Mouse (Mus musculus) bone marrow macrophage, adult 2 months (primary cell): ENCODE measurements at regions not wholly inside any gene's neighbourhood (a gene's known extent, or its start where the extent isn't known, plus 50 kb on each side); places are given as distances from the start of the nearest gene placed in this dataset.

Experiments
- H3K27ac ChIP-seq: 2 replicates; pipeline ENCODE4 v1.5.1; 2012; ENCODE audit warnings: low read depth, low read length; ENCODE audit not compliant: insufficient read depth
- H3K4me1 ChIP-seq: 2 replicates; pipeline ENCODE4 v1.6.1; 2012; ENCODE audit warnings: low read length; ENCODE audit not compliant: control insufficient read depth, insufficient read depth
- H3K4me3 ChIP-seq: 2 replicates; pipeline ENCODE4 v1.5.1; 2012; ENCODE audit warnings: mild to moderate bottlenecking, low read length, moderate library complexity; ENCODE audit not compliant: insufficient read depth
- CTCF ChIP-seq: IDR thresholded peaks from 2 replicates; pipeline ENCODE4 v1.5.1; 2012; ENCODE audit warnings: low read depth, mild to moderate bottlenecking, low read length, moderate library complexity
- POLR2A ChIP-seq: IDR thresholded peaks from 2 replicates; pipeline ENCODE4 v1.6.1; 2012; ENCODE audit warnings: mild to moderate bottlenecking, low read depth, low read length, borderline replicate concordance

- no peaks in the 10 kb centered on the region for H3K4me1 ChIP-seq
- TF ChIP-seq POLR2A (no peak), CTCF (no peak)
- no peak overlapping the region for H3K4me3 ChIP-seq
- H3K27ac ChIP-seq, result no peak overlapping the region
Measured at GRCm38 (mm10) chr4:32074399-32075296, 110.8 kb downstream of the Map3k7 start.

- H3K27ac ChIP-seq, result no peak overlapping the region
- H3K4me3 ChIP-seq, result no peak overlapping the region
- H3K4me1 ChIP-seq, result no peaks in the 10 kb centered on the region
- TF ChIP-seq POLR2A (no peak), CTCF (no peak)
Measured at GRCm38 (mm10) chr4:32076391-32076925, 112.6 kb downstream of the Map3k7 start.

GRCm38 (mm10) chr4:32083456-32083855 lies 119.6 kb downstream of the Map3k7 start:
- TF ChIP-seq CTCF (no peak), POLR2A (no peak)
- Histone ChIP-seq H3K4me3 (no peak overlapping the region), H3K27ac (no peak overlapping the region)

GRCm38 (mm10) chr4:32084250-32084869 lies 120.5 kb downstream of the Map3k7 start:
- Histone ChIP-seq H3K27ac (no peak overlapping the region), H3K4me3 (no peak overlapping the region), H3K4me1 (no peaks in the 10 kb centered on the region)
- TF ChIP-seq CTCF, result no peak
- TF ChIP-seq POLR2A, result no peak

More at GRCm38 (mm10) chr4:32083456-32083855, 119.6 kb downstream of the Map3k7 start:
- no peaks in the 10 kb centered on the region for H3K4me1 ChIP-seq

GRCm38 (mm10) chr4:32085040-32085439 lies 121.1 kb downstream of the Map3k7 start:
- TF ChIP-seq POLR2A (no peak), CTCF (no peak)
- Histone ChIP-seq H3K4me1 (no peaks in the 10 kb centered on the region), H3K4me3 (no peak overlapping the region), H3K27ac (no peak overlapping the region)

GRCm38 (mm10) chr4:32091086-32091485 lies 127.2 kb downstream of the Map3k7 start:
- H3K27ac ChIP-seq, result no peak overlapping the region
- no peaks in the 10 kb centered on the region for H3K4me1 ChIP-seq
- no peak overlapping the region for H3K4me3 ChIP-seq
- TF ChIP-seq POLR2A (no peak), CTCF (no peak)

GRCm38 (mm10) chr4:32092320-32093041 lies 128.6 kb downstream of the Map3k7 start:
- Histone ChIP-seq H3K27ac (no peak overlapping the region), H3K4me1 (no peaks in the 10 kb centered on the region), H3K4me3 (no peak overlapping the region)
- TF ChIP-seq CTCF (no peak), POLR2A (no peak)

- no peak overlapping the region for H3K4me3 ChIP-seq
- no peak overlapping the region for H3K27ac ChIP-seq
- TF ChIP-seq CTCF (no peak), POLR2A (no peak)
- no peaks in the 10 kb centered on the region for H3K4me1 ChIP-seq
Measured at GRCm38 (mm10) chr4:32098233-32098632, 134.3 kb downstream of the Map3k7 start.

GRCm38 (mm10) chr4:32101002-32101401 lies 137.1 kb downstream of the Map3k7 start:
- Histone ChIP-seq H3K4me1 (no peaks in the 10 kb centered on the region), H3K4me3 (no peak overlapping the region), H3K27ac (no peak overlapping the region)
- TF ChIP-seq POLR2A (no peak), CTCF (no peak)

GRCm38 (mm10) chr4:32106664-32107171 lies 131.9 kb upstream of the Bach2 start:
- TF ChIP-seq CTCF (no peak), POLR2A (no peak)
- Histone ChIP-seq H3K4me3 (no peak overlapping the region), H3K4me1 (no peaks in the 10 kb centered on the region), H3K27ac (no peak overlapping the region)
